Mouse (Mus musculus): Measurements from ENCODE around the gene Arhgap24. TPM values are rescaled to one million over a fixed set of nuclear protein-coding genes. Genes with fewer than 3 reads are reported as not detected.

Arhgap24 gene
- total RNA-seq, 2 experiments from 2014 or later: 6.1 to 7.0 TPM

DNA sequence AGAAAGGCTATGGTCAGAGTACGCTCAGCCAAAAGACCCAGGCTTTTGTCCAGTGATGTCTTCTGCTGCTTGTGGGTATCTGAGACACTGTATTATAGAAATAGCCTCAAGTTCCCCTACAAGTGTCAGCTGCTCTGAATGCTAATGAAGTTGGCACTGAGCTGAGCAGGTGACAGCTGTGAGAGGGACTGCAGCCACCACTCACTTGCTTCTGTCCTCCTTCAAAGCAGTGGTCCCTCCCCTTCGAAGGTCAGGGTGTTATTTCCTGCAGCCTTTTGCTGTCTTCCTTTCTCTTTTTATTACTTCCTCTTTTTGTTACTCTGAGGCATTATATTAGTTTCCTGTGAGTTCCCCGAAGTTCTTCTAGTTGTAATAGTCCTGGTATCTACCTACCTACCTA, 16.0 kb downstream of the Arhgap24 start:
- no peak for DNase-seq (ENCODE audit: extremely low spot score in 1 of 2, low spot score in 1 of 2)

DNA sequence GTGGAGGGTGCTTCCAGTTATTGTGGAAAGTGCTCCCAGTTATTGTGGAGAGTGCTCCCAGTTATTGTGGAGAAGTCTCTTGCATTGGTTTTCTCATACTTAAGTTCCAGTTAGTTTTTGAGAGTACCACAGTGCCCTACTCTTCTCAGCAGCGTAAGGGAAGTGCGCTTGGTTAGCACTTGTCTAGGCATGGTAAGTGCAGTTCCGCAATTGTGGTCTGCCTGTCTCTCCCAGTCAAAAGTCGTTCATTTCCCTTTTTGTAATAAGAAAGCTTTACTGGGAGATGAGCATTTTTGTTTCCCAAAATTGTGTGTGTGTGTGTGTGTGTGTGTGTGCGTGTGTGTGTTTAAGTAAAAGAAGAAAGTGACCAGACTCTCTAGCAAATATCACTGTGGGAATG, 17.6 kb downstream of the Arhgap24 start:
- DNase-seq (ENCODE audit: extremely low spot score in 1 of 2, low spot score in 1 of 2): no peak

DNA sequence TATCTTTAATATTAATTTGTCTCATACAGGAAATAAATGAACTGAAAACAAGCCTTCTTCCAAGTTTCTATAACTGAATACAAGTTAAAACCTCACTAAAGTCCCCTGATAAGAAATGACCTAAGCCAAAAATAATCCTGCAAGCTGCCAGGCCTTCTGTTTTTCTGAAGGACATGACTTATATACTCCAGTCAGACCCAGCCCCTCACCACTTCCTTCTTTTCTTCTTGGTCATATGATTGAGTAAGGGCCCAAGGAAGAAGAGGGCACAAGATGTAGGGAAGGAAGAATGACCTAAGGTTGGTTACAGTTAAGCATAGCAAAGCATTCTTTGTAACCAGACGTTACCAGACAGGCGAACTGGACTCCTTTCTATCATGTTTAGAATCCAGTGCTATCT, 21.1 kb downstream of the Arhgap24 start:
- DNase-seq (ENCODE audit: extremely low spot score in 1 of 2, low spot score in 1 of 2): no peak

DNA sequence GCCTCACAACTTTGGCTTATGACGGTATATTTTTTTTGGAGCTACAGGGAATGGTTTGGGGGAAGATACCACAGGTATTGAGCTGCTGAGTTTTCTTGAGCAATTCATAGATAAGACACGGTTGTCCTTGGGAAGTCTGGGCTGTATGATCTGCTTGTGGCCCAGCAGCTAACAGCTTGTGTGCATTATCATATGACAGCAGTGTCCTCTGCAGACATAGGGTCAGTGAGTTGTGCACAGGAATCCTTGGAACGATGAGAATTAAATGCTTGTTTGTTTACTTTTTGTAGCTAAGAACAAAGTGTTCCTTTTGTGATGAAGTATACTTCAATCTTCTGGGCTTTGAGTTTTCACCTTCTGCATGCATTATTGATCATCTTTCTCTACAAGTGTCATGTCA, 21.9 kb downstream of the Arhgap24 start:
- no peak for DNase-seq (ENCODE audit: extremely low spot score in 1 of 2, low spot score in 1 of 2)

DNA sequence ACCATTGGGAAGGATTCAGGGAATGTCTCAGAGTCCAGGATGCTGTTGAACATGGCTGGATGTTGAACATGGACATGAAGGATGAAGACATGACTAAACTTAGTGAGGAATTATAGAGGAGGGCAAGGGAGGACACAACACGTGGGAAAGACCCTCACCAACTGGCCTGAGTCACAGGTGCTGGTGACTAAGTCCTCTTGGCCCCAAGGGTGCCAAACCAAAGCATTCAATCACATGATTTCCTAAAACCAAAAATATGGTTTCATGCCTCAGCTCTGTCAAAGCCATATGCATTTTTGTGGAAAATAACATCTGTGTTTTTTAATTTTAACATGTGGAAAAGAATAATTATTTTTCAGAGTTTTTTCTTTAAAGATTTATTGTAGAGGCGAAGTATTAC, 22.7 kb downstream of the Arhgap24 start:
- no peak for DNase-seq (ENCODE audit: extremely low spot score in 1 of 2, low spot score in 1 of 2)

DNA sequence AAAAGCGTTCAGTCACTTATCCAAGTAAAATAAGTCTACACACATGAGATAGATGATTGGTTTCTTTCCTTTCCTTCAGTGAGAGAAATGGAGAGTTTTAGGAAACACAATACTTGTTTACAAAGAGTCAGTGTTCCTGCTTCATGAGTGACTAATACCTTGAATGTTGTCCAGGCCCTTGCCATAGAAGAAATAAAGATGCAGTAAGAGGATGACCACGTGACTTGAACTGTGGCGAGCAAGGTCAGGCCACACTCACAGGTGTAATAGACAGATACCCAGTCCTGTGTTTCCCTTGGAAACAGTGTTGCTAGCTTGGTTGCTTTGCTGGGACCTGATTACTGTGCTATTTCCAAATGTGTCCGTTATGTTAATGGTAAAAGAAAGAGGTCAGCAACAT, 23.4 kb downstream of the Arhgap24 start:
- DNase-seq (ENCODE audit: extremely low spot score in 1 of 2, low spot score in 1 of 2): no peak

DNA sequence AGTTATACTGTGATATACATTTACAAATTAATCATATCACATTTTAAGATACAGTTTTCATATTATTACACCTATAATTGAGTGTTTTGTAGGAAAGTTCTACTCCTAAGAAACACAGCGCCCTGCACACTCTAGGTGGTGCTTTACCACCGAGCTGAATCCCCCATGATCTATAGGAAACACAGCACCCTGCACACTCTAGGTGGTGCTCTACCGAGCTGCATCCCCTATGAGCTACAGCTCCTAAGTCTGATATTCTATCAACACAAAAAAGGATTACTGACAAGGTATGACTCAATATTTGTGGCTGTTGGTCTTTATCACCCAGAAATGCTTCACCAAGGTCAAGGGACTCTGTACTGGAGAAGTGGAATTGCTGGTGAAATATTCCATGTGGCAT, 27.0 kb downstream of the Arhgap24 start:
- DNase-seq (ENCODE audit: extremely low spot score in 1 of 2, low spot score in 1 of 2): no peak

DNA sequence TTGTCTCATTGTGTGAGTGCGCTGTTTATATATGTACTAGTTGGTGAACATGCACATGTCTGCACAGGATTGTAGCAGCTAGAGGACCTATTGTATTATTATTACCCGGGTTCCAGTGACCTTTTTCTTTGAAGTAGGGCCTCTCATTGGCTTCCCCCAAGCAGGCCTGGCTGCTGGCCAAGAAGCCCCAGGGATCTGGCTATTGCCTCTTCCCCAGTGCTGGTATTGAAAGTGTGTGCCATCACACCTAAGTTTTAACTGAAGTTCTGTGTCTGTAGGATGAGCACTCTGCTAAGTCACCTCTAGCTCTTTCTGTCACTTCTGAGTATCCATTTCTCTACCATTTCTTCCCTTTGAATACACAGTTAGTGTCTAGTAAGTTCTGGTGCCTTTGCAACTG, 28.2 kb downstream of the Arhgap24 start:
- DNase-seq (ENCODE audit: extremely low spot score in 1 of 2, low spot score in 1 of 2): no peak

DNA sequence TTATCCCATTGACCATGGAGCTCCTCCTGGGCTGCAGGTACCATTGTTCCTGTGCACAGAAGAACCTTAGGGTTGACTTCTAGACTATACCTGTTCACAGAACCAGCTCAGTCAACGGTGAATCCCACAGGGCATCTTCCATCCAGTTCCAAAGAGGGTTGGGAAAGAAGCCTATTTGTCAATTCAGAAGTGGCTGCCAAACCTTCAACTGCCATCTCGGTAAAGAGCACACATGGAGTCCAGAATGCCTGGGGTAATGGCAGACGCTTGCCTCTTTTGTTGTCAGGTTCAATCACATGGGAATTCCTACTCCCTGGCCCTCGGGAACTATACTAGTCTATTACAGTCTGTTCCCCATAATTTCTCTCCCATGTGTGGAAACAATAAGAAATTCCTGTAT, 30.5 kb downstream of the Arhgap24 start:
- no peak for DNase-seq (ENCODE audit: extremely low spot score in 1 of 2, low spot score in 1 of 2)

DNA sequence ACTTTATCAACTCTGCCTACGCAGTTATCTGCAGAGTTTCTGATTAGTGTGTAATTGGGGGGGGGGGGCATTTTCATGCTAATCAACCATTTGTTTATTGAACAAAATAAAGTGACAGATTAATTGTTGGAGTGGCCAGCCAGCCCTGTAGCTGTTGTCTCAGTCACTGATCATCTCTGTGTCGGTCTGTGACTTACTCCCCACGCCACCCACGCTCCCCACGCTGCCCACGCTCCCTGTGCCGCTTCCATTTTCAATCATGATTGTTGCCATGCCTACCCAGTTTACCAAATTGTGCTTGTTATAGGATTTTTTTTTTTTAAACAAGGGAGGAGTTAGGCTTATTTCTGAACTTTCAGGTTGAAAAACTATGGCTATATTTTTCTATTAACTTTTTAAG, 34.3 kb downstream of the Arhgap24 start:
- no peak for DNase-seq (ENCODE audit: extremely low spot score in 1 of 2, low spot score in 1 of 2)

DNA sequence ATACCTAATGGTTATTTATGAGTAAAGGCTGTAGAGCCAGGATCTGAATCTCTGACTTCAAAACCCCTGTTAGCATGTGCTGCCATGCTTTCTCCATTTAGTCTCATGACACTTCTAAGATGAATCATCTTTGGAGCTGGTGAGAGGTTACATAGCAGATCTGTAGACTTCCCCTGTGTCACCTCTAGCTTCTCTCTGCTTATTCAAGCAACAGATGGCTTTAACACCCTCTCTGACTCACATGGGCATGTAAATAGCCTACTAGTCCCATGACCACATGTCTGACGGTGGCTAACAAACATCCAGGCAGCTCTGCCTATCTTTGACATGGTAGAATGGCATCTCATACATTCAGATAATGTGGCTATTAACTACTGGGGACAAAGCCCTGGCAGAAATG, 39.3 kb downstream of the Arhgap24 start:
- DNase-seq (ENCODE audit: extremely low spot score in 1 of 2, low spot score in 1 of 2): no peak

DNA sequence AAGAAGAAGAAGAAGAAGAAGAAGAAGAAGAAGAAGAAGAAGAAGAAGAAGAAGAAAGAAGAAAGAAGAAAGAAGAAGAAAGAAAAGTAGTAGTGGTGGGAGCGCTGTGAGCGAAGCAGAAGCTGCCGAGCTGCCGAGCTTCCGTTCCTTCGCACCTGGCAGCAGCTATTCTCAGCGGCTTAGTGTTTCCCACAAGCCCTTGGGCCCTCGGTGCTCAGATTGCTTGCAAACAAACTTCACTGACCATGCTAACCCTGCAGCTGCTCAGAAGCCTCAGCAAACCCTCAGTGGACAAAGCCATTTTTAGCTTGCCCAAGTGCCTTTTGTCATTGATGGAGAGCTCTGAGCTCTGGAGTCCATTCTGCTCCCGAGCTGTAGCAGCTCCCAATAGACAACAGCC, 54.1 kb downstream of the Arhgap24 start:
- DNase-seq (ENCODE audit: extremely low spot score in 1 of 2, low spot score in 1 of 2): no peak

DNA sequence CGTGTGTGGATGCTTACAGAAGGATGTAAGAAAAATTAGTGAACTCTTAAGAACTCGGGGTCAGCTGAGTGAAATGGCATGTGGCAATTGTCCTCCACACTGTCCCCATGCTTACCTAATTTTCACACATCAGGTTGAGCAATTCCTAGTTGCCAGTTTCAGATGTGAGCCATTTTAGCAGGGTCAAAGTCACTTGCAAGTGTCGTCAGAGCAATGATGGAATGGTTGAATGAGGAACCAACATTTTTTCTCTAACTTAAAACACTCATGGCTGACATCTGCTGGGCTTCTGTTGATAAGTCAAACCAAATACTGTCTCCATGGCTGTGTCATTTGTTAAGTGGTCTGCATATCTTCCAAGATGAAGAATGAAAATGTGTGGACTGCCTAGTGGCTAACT, 56.6 kb downstream of the Arhgap24 start:
- no peak for DNase-seq (ENCODE audit: extremely low spot score in 1 of 2, low spot score in 1 of 2)

DNA sequence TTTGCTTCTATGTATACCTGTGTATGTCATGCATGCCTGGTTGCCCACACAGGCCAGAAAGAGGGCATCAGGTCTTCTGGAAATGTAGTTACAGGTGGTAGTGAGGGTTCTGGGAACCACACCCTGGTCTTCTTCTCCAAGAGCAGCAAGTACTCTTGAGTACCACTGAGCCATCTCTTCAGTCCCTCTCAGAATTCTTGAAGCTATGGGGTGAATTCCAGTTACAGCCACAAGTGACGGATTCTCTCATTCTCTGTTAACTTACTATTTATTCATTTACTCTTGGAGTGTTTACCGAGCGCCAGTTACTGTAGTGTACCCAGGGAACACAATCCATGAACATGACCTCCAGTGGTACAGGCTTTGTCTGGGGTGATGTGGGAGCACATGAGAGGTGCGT, 65.1 kb downstream of the Arhgap24 start:
- no peak for DNase-seq (ENCODE audit: extremely low spot score in 1 of 2, low spot score in 1 of 2)

DNA sequence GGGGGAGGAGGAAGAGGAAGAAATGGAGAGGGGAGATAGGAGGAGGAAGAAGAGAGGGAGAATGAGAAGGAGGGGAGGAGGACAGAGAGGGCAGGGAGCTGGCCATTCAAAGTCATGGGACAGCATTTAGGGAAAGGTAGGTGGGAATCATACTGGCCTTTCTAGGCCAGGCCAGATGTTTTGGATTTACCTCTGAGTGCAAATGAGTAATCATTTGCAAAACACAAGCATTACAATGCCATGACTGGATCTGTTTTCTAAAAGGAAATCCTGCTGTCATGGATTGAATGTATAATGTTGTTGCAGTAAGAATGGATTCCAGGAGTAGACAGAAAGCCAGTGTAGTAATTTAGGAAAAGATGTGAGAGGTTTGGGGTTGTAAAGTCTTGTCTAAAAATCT, 66.6 kb downstream of the Arhgap24 start:
- DNase-seq (ENCODE audit: extremely low spot score in 1 of 2, low spot score in 1 of 2): no peak

DNA sequence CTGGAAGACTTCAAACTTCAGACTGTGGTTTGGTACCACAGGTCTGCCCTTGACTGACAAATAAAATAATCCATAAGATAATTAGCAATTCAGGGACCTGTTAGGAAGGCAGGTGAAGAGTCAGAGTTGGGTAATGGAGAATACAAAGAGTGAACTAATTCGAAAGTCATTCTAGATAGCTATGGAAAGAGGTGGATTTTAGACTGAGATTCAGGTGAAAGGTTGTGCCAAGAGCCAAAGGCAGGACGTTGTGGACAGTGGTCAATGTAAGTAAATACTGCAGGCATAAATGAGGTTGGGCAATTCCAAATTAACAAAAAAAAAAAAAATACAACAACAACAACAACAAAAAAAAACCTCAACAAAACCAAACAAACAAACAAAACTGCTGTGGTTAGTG, 67.2 kb downstream of the Arhgap24 start:
- no peak for DNase-seq (ENCODE audit: extremely low spot score in 1 of 2, low spot score in 1 of 2)

DNA sequence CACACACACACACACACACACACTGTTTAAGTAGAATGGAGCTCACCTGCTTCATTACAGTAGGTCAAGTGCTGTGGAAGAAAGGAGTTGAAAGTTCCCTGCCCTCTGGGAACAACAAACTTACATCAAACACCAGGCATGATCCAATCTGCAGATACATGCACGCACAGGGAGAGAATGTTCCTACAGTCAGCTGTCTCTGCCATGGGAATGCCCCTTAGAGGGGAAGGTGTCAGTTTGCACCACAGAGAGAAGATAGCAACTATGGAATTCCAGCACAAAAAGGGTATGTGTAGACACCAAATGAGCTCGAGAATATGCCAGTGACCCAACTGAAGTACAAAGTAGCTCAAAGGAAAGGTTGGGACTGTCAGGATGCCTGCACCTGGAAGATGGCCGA, 69.0 kb downstream of the Arhgap24 start:
- DNase-seq (ENCODE audit: extremely low spot score in 1 of 2, low spot score in 1 of 2): no peak

DNA sequence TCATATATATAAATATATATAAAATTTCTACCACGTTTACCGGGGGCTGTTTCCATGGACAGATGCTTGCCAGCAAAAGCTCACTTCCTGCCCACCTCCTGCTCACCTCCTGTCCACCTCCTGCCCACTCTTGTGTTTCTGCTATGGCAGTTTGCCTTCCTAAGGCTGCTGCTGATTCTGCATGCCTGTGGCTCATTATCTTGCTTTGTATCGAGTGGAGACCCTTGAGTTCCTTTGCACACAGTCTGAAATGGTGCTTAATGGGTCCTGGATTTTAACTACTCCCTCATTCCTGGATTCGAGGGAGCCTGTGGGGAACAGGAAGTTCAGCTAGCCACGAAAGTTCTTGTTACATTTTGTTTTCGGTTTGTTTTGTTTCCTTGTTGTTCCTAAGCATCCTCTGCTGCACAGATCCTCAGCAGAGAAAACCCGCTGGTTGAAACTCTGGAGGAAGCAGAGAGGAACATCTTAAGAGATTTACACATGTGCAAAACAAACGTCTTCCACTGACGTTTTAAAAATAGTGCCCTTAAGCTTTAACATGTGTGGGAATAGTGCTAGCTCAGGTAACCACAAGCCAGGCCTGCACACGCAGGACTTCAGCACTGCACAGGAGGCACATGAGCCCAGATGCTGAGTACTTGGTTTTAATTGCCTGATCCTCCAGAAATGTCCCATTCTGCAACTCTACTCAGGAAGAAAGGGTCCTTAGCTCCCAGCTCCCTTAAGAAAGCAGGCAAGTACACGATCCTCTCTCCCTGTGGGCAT, 69.9 kb downstream of the Arhgap24 start:
- no peak for DNase-seq (ENCODE audit: extremely low spot score in 1 of 2, low spot score in 1 of 2)

DNA sequence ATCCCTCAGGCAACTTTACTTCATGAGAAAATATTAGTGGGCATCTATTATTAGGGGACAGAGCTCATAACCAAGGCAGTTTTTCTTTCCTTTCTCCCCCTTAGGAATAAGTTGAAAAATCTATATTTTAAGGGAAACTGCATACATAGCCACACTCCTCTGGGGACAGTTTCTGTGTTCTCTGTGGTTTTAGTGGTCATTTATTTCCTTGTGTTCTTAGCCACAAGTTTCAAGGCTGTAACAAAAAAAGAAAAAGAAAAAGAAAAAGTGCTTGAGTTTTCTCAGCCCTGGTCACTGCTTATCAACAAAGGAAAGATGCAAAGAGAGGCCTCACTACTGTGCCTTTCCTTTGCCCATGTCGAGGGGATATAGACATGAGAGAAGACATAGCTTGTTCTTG, 71.3 kb downstream of the Arhgap24 start:
- no peak for DNase-seq (ENCODE audit: extremely low spot score in 1 of 2, low spot score in 1 of 2)

DNA sequence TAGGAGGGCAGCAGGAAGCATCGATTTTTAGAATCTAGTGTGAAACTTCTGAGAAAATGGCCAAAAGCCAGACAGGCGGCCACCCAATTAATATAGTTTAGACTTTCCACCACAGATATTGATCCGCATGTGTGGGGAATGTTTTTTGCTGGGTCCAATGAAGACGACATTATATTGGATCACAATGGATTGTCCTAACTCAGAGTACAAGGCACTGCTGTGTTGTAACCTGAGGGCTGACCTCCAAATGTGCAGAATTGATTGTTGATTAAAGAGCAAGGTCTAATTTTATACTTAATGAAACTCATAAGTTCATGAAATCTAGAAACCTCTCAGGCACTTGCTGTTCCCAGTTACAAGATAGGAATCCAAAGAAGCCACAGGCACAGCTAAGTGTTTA, 74.8 kb downstream of the Arhgap24 start:
- no peak for DNase-seq (ENCODE audit: extremely low spot score in 1 of 2, low spot score in 1 of 2)

DNA sequence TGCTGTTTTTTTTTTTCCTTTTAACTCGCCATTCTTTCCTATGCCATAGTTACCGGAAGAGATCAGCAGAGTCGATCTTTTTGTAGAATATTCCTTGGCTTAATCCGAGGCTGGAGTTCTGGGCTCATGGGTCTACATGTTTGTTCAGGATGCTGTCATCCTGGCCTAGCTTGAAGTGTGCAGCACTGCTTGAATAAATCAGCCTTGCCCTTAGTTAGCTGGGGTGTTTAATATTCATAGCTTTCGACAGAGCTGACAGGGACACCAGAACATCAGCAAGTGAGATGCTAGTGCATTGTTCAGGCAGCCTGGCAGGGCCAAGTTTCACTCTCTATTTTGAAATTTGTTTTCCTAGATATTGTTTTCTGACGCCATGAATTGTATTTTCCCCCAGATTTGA, 79.1 kb downstream of the Arhgap24 start:
- DNase-seq (ENCODE audit: extremely low spot score in 1 of 2, low spot score in 1 of 2): no peak

DNA sequence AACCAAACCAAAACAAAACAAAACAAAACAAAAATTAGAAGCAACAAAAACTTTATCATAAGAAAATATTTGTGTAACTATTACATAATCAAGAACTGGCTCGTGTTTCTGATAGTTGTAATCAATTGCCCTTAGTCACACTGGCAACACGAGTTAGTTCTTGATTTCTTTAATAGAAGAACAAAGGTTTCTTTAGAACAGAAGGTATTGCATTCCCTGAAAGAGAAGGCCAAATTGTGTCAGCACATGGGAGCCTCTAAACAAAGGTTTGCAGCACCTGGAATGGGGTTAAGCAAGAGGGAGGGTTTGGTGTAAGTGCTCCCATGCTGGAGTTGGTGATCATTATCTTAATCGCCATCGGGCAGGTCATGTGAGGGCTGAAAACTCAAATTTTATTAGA, 82.8 kb downstream of the Arhgap24 start:
- no peak for DNase-seq (ENCODE audit: extremely low spot score in 1 of 2, low spot score in 1 of 2)

DNA sequence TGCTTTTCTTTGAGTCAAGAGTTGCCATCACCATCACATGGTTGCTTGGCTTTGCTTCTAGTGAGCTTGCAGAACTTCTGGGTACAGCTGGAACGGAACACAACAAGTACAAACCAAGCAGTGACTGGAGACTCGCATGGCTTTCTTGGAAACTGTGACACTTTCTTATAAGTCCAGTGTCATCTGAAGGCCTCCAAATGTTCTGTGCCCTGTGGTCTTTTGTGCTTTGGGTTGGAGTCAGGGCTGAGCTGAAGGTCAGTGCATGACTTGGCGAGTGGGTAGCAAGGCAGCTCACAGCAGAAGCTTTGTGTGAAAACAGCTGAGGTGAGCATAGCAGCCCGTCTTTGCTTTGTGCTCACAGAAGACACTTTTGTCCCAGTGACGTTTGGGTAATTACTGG, 87.6 kb downstream of the Arhgap24 start:
- DNase-seq (ENCODE audit: extremely low spot score in 1 of 2, low spot score in 1 of 2): no peak

Measured in layer of hippocampus, postnatal 25 days (tissue).